Mouse (Mus musculus): ENCODE measurements around the gene Fam162a. TPM values are rescaled to one million over a fixed set of nuclear protein-coding genes. Genes with fewer than 3 reads are reported as not detected.
"Not testable (repeated sequence)": the region's sequence is repeated elsewhere in the genome, so short reads cannot be mapped to it uniquely, and the experiment has no call there.

Fam162a gene
- polyA plus RNA-seq, 1 experiment from 2014 or later: 341 TPM

GRCm38 (mm10) chr16:36040640-36041624, 30.5 kb downstream of the Fam162a start, which contains the start of gene Wdr5b:
Gene Wdr5b, plus strand, starts transcription at chr16:36041190.
- Histone ChIP-seq H3K4me1 (ENCODE audit: control insufficient read depth, insufficient read depth, low read length) (no peaks in the 10 kb centered on the region), H3K27ac (replicated peaks; ENCODE audit: low read depth, low read length) (0 out of 2 replicates have a peak within 1 kb of the TSS, but pooled peaks have one; percentile 29), H3K9ac (replicated peaks; ENCODE audit: low read length) (peak within 1 kb of the TSS; percentile 74), H3K36me3 (replicated peaks; ENCODE audit: control insufficient read depth, insufficient read depth, low read depth, low read length) (no peaks in the 10 kb centered on the region), H3K4me3 (ENCODE audit: low read depth, low read length) (peak within 1 kb of the TSS; percentile 57), H3K4me2 (ENCODE audit: low read depth, low read length) (peak within 1 kb of the TSS; percentile 64), H3K27me3 (ENCODE audit: control insufficient read depth, insufficient read depth, low read length) (no peaks in the 10 kb centered on the region), H3K9me3 (replicated peaks; ENCODE audit: control insufficient read depth, low read length) (no peaks in the 10 kb centered on the region)
- peak; percentile 95 for ATAC-seq (replicated peaks; ENCODE audit: insufficient number of reproducible peaks, low FRiP score, low TSS enrichment, low read depth)
- 2% methylated on average over 39 of the region's 39 CpGs for WGBS
- peak; percentile 99 for DNase-seq (ENCODE audit: low spot score)

DNA sequence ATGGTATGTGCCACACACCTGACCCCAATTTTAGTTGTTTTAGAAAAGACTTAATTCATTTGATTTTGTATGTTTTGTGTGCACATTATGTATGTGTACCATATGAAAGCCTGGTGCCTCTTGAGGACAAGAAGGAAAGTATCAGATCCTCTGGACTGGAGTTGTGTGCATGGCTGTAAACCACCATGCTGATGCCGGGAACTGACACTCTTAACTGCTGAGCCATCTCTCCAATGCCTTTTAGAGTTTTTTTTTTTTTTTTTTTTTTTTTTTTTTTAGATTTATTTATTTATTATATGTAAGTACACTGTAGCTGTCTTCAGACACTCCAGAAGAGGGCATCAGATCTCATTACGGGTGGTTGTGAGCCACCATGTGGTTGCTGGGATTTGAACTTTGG, 43.3 kb downstream of the Fam162a start:
- H3K9ac ChIP-seq (replicated peaks; ENCODE audit: low read length); H3K4me3 ChIP-seq (ENCODE audit: low read depth, low read length); ATAC-seq (replicated peaks; ENCODE audit: insufficient number of reproducible peaks, low FRiP score, low TSS enrichment, low read depth); H3K27ac ChIP-seq (replicated peaks; ENCODE audit: low read depth, low read length); H3K4me2 ChIP-seq (ENCODE audit: low read depth, low read length); H3K4me1 ChIP-seq (ENCODE audit: control insufficient read depth, insufficient read depth, low read length); H3K36me3 ChIP-seq (replicated peaks; ENCODE audit: control insufficient read depth, insufficient read depth, low read depth, low read length); H3K9me3 ChIP-seq (replicated peaks; ENCODE audit: control insufficient read depth, low read length); H3K27me3 ChIP-seq (ENCODE audit: control insufficient read depth, insufficient read depth, low read length); DNase-seq (ENCODE audit: low spot score): not testable (repeated sequence)
- 86% methylated on average over 1 of the region's 2 CpGs for WGBS

DNA sequence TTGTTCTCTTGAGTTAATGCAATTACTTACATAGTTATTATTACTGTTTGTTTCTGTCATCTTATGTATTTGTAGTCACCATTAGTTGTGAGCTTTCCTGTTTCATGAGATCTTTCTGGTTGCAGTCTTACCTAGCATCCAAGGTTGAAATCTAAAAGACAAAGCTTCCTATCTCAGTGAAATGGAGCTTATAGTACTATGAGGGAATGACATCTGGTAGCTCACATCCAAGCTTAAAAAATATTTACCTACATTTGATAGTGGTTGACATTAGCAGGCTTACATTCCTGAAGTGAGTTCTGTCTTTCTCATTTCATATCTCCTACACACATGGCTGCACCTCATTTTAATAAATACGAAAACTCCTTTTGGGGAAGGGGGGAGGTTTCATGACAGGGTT, 55.1 kb downstream of the Fam162a start:
- 91% methylated on average over 1 of the region's 1 CpGs for WGBS
- no peaks in the 10 kb centered on the region for H3K27me3 ChIP-seq (ENCODE audit: control insufficient read depth, insufficient read depth, low read length)
- DNase-seq (ENCODE audit: low spot score): no peak
- H3K4me2 ChIP-seq (ENCODE audit: low read depth, low read length): no peak overlapping the region
- no peak overlapping the region for H3K4me3 ChIP-seq (ENCODE audit: low read depth, low read length)
- H3K4me1 ChIP-seq (ENCODE audit: control insufficient read depth, insufficient read depth, low read length): no peaks in the 10 kb centered on the region
- ATAC-seq (replicated peaks; ENCODE audit: insufficient number of reproducible peaks, low FRiP score, low TSS enrichment, low read depth): no peak
- H3K9ac ChIP-seq (replicated peaks; ENCODE audit: low read length): no peak overlapping the region
- no peaks in the 10 kb centered on the region for H3K9me3 ChIP-seq (replicated peaks; ENCODE audit: control insufficient read depth, low read length)
- H3K27ac ChIP-seq (replicated peaks; ENCODE audit: low read depth, low read length): no peak overlapping the region
- H3K36me3 ChIP-seq (replicated peaks; ENCODE audit: control insufficient read depth, insufficient read depth, low read depth, low read length): no peaks in the 10 kb centered on the region; the same call in 1 of the 2 replicates

DNA sequence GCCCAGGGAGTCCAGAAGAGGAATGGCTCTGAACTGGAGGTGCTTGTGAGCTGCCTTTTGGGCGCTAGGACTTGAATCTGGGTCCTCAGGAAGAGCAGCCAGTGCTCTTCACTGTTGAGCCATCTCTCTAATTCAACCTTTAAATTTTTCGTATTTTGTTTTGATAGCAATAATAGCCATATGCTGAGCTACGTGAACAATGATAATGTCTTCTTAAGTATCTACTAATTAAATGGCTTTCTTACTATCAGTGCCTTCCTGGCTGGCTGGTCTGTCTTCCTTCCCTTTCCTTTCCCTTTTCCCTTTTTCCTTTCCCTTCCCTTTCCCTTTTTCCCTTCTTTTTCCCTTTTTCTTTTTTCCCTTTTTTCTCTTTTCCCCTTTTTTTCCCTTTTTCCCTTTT, 63.0 kb downstream of the Fam162a start:
- Histone ChIP-seq H3K9me3 (replicated peaks; ENCODE audit: control insufficient read depth, low read length) (no peaks in the 10 kb centered on the region), H3K36me3 (replicated peaks; ENCODE audit: control insufficient read depth, insufficient read depth, low read depth, low read length) (no peaks in the 10 kb centered on the region), H3K27ac (replicated peaks; ENCODE audit: low read depth, low read length) (no peak overlapping the region), H3K9ac (replicated peaks; ENCODE audit: low read length) (no peak overlapping the region), H3K4me2 (ENCODE audit: low read depth, low read length) (no peak overlapping the region), H3K4me1 (ENCODE audit: control insufficient read depth, insufficient read depth, low read length) (no peaks in the 10 kb centered on the region), H3K4me3 (ENCODE audit: low read depth, low read length) (no peak overlapping the region), H3K27me3 (ENCODE audit: control insufficient read depth, insufficient read depth, low read length) (no peaks in the 10 kb centered on the region)
- WGBS: 86% methylated on average over 3 of the region's 3 CpGs
- DNase-seq (ENCODE audit: low spot score) (no peak), ATAC-seq (replicated peaks; ENCODE audit: insufficient number of reproducible peaks, low FRiP score, low TSS enrichment, low read depth) (no peak)

GRCm38 (mm10) chr16:35998852-35999251, 72.5 kb downstream of the Fam162a start:
- ATAC-seq (replicated peaks; ENCODE audit: insufficient number of reproducible peaks, low FRiP score, low TSS enrichment, low read depth); H3K27ac ChIP-seq (replicated peaks; ENCODE audit: low read depth, low read length); H3K36me3 ChIP-seq (replicated peaks; ENCODE audit: control insufficient read depth, insufficient read depth, low read depth, low read length); H3K9ac ChIP-seq (replicated peaks; ENCODE audit: low read length); H3K27me3 ChIP-seq (ENCODE audit: control insufficient read depth, insufficient read depth, low read length); H3K4me1 ChIP-seq (ENCODE audit: control insufficient read depth, insufficient read depth, low read length); H3K9me3 ChIP-seq (replicated peaks; ENCODE audit: control insufficient read depth, low read length); H3K4me2 ChIP-seq (ENCODE audit: low read depth, low read length); H3K4me3 ChIP-seq (ENCODE audit: low read depth, low read length); DNase-seq (ENCODE audit: low spot score): not testable (repeated sequence)
- WGBS: 94% methylated on average over 4 of the region's 4 CpGs

Other genes with a start within 250 kb of the Fam162a start
- gene Parp14, start 200.1 kb downstream of the Fam162a start, polyA plus RNA-seq (2014; fragmentation: Nextera tagmentation; extraction: Ambion mirVana): 0.29 and 0.45 TPM in 2 replicates
- gene Parp9, start 133.1 kb downstream of the Fam162a start, polyA plus RNA-seq (2014; fragmentation: Nextera tagmentation; extraction: Ambion mirVana): 2.7 and 3.2 TPM in 2 replicates
- 3.1 and 3.7 TPM in 2 replicates for gene Dtx3l, start 132.4 kb downstream of the Fam162a start, polyA plus RNA-seq (2014; fragmentation: Nextera tagmentation; extraction: Ambion mirVana)
- gene Kpna1, start 92.8 kb downstream of the Fam162a start, polyA plus RNA-seq (2014; fragmentation: Nextera tagmentation; extraction: Ambion mirVana): 72.7 and 78.9 TPM in 2 replicates
- gene Wdr5b, start 30.4 kb downstream of the Fam162a start, polyA plus RNA-seq (2014; fragmentation: Nextera tagmentation; extraction: Ambion mirVana): 14.0 and 16.7 TPM in 2 replicates
- 104 and 113 TPM in 2 replicates for gene Ccdc58, start 91 bp upstream of the Fam162a start, polyA plus RNA-seq (2014; fragmentation: Nextera tagmentation; extraction: Ambion mirVana)
- gene Csta1, start 59.6 kb upstream of the Fam162a start, polyA plus RNA-seq (2014; fragmentation: Nextera tagmentation; extraction: Ambion mirVana): not detected in 2 replicates
- not detected in 2 replicates for gene Stfa2l1, start 85.2 kb upstream of the Fam162a start, polyA plus RNA-seq (2014; fragmentation: Nextera tagmentation; extraction: Ambion mirVana)
- gene Gm5483, start 112.6 kb upstream of the Fam162a start, polyA plus RNA-seq (2014; fragmentation: Nextera tagmentation; extraction: Ambion mirVana): 1.6 and 2.3 TPM in 2 replicates
- gene Gm5416, start 138.8 kb upstream of the Fam162a start, polyA plus RNA-seq (2014; fragmentation: Nextera tagmentation; extraction: Ambion mirVana): not detected in 2 replicates
- not detected in 2 replicates for gene 2010005H15Rik, start 149.9 kb upstream of the Fam162a start, polyA plus RNA-seq (2014; fragmentation: Nextera tagmentation; extraction: Ambion mirVana)
- 4.0 and 5.5 TPM in 2 replicates for gene Stfa1, start 205.4 kb upstream of the Fam162a start, polyA plus RNA-seq (2014; fragmentation: Nextera tagmentation; extraction: Ambion mirVana)

Data from embryonic facial prominence, embryonic 11.5 days (tissue).